Comparison of ENCODE assay signal across 20 mouse cellular contexts in genomic region chr10:8926906-8927305, GRCm38 (mm10).
"Had no signal": no experiment of that assay in that cellular context is flagged by ENCODE, and none has a peak within 500 bp of the region (broad histone marks: within the 10 kb centered on the region; RNA-seq: fewer than 3 reads in every experiment).

No protein-coding gene starts in this region.

- H3K36me3 ChIP-seq: lung, embryonic 15.5 days; midbrain, embryonic 10.5 days; midbrain, embryonic 12.5 days; neural tube, embryonic 13.5 days; neural tube, embryonic 15.5 days had no signal

- H3K4me3 ChIP-seq: lung, embryonic 15.5 days; midbrain, embryonic 10.5 days; midbrain, embryonic 12.5 days; myocyte; neural tube, embryonic 13.5 days; neural tube, embryonic 15.5 days had no signal

- H3K27me3 ChIP-seq: lung, embryonic 15.5 days; midbrain, embryonic 12.5 days; neural tube, embryonic 13.5 days; neural tube, embryonic 15.5 days had no signal

- ATAC-seq: lung, postnatal 0 days; midbrain, embryonic 16.5 days had no signal

- H3K9ac ChIP-seq: lung, embryonic 15.5 days; midbrain, embryonic 12.5 days; neural tube, embryonic 13.5 days; neural tube, embryonic 15.5 days had no signal

- H3K9me3 ChIP-seq: lung, embryonic 15.5 days; midbrain, embryonic 10.5 days; midbrain, embryonic 12.5 days; neural tube, embryonic 13.5 days; neural tube, embryonic 15.5 days had no signal

- H3K4me2 ChIP-seq: lung, embryonic 15.5 days; midbrain, embryonic 12.5 days; neural tube, embryonic 13.5 days; neural tube, embryonic 15.5 days had no signal

- DNase-seq: lung, adult 2 months; lung, postnatal 14 days; lung, postnatal 36 days; midbrain, embryonic 14.5 days; retina, postnatal 1 day; right cerebral cortex, adult 18-20 months; right cerebral cortex, postnatal 25 days; right cerebral cortex, postnatal 4 days; spleen, adult 18-20 months; thymus, adult 18-20 months; thymus, postnatal 14 days; thymus, postnatal 36 days had no signal

- H3K27ac ChIP-seq: lung, embryonic 15.5 days; midbrain, embryonic 10.5 days; midbrain, embryonic 12.5 days; neural tube, embryonic 13.5 days; neural tube, embryonic 15.5 days had no signal
